Comparison of ENCODE assay signal across 16 mouse cellular contexts in genomic region chr9:107303121-107303820, GRCm38 (mm10). TPM values are rescaled to one million over a fixed set of nuclear protein-coding genes. Genes with fewer than 3 reads are reported as not detected.
DNase-seq lines count a peak whose midpoint lies in the region; ATAC-seq and TF ChIP-seq lines count a peak whose summit lies in the region.
"Had no signal": no experiment of that assay in that cellular context is flagged by ENCODE, and none has a peak within 500 bp of the region (broad histone marks: within the 10 kb centered on the region; RNA-seq: fewer than 3 reads in every experiment).

No protein-coding gene starts in this region.

- H3K9ac ChIP-seq in lung, embryonic 14.5 days: no peak overlapping the region
- 0 out of 2 replicates have a peak overlapping the region, but pooled peaks have one; percentile 21 for H3K9ac ChIP-seq in heart, embryonic 16.5 days (ENCODE audit: low read length)
- no peak overlapping the region for H3K9ac ChIP-seq in hindbrain, postnatal 0 days (replicated peaks; ENCODE audit: low read length)
- H3K9ac ChIP-seq: midbrain, embryonic 12.5 days had no signal

- H3K27me3 ChIP-seq in lung, embryonic 14.5 days (ENCODE audit: insufficient read depth, low read length): no peaks in the 10 kb centered on the region
- no peaks in the 10 kb centered on the region for H3K27me3 ChIP-seq in heart, embryonic 16.5 days (ENCODE audit: control insufficient read depth, insufficient read depth, low read length)
- H3K27me3 ChIP-seq in hindbrain, postnatal 0 days (ENCODE audit: insufficient read depth, low read length): no peaks in the 10 kb centered on the region
- H3K27me3 ChIP-seq: midbrain, embryonic 12.5 days had no signal

- no peak overlapping the region for H3K4me2 ChIP-seq in lung, embryonic 14.5 days
- no peak overlapping the region for H3K4me2 ChIP-seq in heart, embryonic 16.5 days (ENCODE audit: low read depth, low read length)
- no peak overlapping the region for H3K4me2 ChIP-seq in hindbrain, postnatal 0 days (ENCODE audit: low read depth, low read length)
- H3K4me2 ChIP-seq: midbrain, embryonic 12.5 days had no signal

- peak overlapping the region; percentile 20; the same call in 1 of the 2 replicates for H3K27ac ChIP-seq in lung, embryonic 14.5 days (ENCODE audit: low read depth)
- peak overlapping the region; percentile 49; the same call in 1 of the 2 replicates for H3K27ac ChIP-seq in heart, embryonic 16.5 days (ENCODE audit: low read length)
- no peak overlapping the region for H3K27ac ChIP-seq in hindbrain, postnatal 0 days
- H3K27ac ChIP-seq: hindbrain, embryonic 10.5 days; midbrain, embryonic 12.5 days had no signal

- 63% methylated on average over 9 of the region's 9 CpGs for WGBS in lung, embryonic 14.5 days
- WGBS in heart, embryonic 16.5 days: 66% methylated on average over 9 of the region's 9 CpGs
- 75% methylated on average over 9 of the region's 9 CpGs for WGBS in hindbrain, postnatal 0 days

- no peak for DNase-seq in frontal cortex, adult 2 months (ENCODE audit: extremely low spot score in 1 of 2, low spot score in 1 of 2)
- no peak for DNase-seq in lung, embryonic 14.5 days
- no peak for DNase-seq in lung, postnatal 36 days
- no peak for DNase-seq in hindbrain, postnatal 0 days (ENCODE audit: low spot score)
- DNase-seq: cerebellum, adult 2 months; gastrocnemius, postnatal 14 days; kidney, postnatal 25 days; right cerebral cortex, postnatal 14 days had no signal

- no peaks in the 10 kb centered on the region for H3K9me3 ChIP-seq in lung, embryonic 14.5 days (ENCODE audit: low read depth, low read length)
- no peaks in the 10 kb centered on the region for H3K9me3 ChIP-seq in heart, embryonic 16.5 days (replicated peaks; ENCODE audit: control insufficient read depth, low read length)
- no peaks in the 10 kb centered on the region for H3K9me3 ChIP-seq in hindbrain, postnatal 0 days (ENCODE audit: low read length)
- H3K9me3 ChIP-seq: hindbrain, embryonic 10.5 days; midbrain, embryonic 12.5 days had no signal

- H3K4me1 ChIP-seq in lung, embryonic 14.5 days (ENCODE audit: insufficient read depth): peaks cover 14% of the 10 kb centered on the region; the same call in 1 of the 2 replicates
- peaks cover 51% of the 10 kb centered on the region for H3K4me1 ChIP-seq in heart, embryonic 16.5 days (ENCODE audit: control insufficient read depth, insufficient read depth, low read length)
- no peaks in the 10 kb centered on the region; the same call in 1 of the 2 replicates for H3K4me1 ChIP-seq in hindbrain, postnatal 0 days (ENCODE audit: insufficient read depth, low read length)
- H3K4me1 ChIP-seq: midbrain, embryonic 12.5 days had no signal

- ATAC-seq in frontal cortex, adult (ENCODE audit: low TSS enrichment): peak; percentile 27; the same call in 1 of the 2 replicates
- no peak for ATAC-seq in lung, embryonic 14.5 days (ENCODE audit: insufficient read depth)
- ATAC-seq in heart, embryonic 16.5 days (replicated peaks; ENCODE audit: extremely low read depth, insufficient read depth, low FRiP score): no peak
- ATAC-seq in megakaryocyte progenitor cell, adult 5-6 weeks (replicated peaks; ENCODE audit: poor library complexity): peak; percentile 16
- no peak for ATAC-seq in hindbrain, postnatal 0 days
- ATAC-seq in inflammation-experienced regulatory T-cells, adult 6 months: no peak
- ATAC-seq: forebrain, embryonic 14.5 days; intestine, postnatal 0 days had no signal

- no peak overlapping the region for H3K4me3 ChIP-seq in lung, embryonic 14.5 days (ENCODE audit: low read depth, low read length)
- H3K4me3 ChIP-seq in heart, embryonic 16.5 days (ENCODE audit: low read length): no peak overlapping the region
- H3K4me3 ChIP-seq in hindbrain, postnatal 0 days (ENCODE audit: low read length): no peak overlapping the region
- H3K4me3 ChIP-seq: hindbrain, embryonic 10.5 days; midbrain, embryonic 12.5 days had no signal

- H3K36me3 ChIP-seq in lung, embryonic 14.5 days (ENCODE audit: insufficient read depth): peaks cover 23% of the 10 kb centered on the region
- peaks cover 17% of the 10 kb centered on the region for H3K36me3 ChIP-seq in heart, embryonic 16.5 days (ENCODE audit: control insufficient read depth, insufficient read depth)
- H3K36me3 ChIP-seq in hindbrain, postnatal 0 days (ENCODE audit: insufficient read depth, low read length): peaks cover 13% of the 10 kb centered on the region

- no peak for TF ChIP-seq CTCF in lung, embryonic 14.5 days (IDR thresholded peaks at IDR 0.05; ENCODE audit: low read depth)
- no peak for TF ChIP-seq CTCF in hindbrain, postnatal 0 days (IDR thresholded peaks at IDR 0.05; ENCODE audit: low read depth)

RNA-seq across cellular contexts. Expression of gene Cish, which starts 7.4 kb away (rescaled TPM):
- 5.3 and 7.1 TPM in 2 replicates for polyA plus RNA-seq in frontal cortex, adult 2 months (2012; rRNA removed)
- 8.5 and 9.2 TPM in 2 replicates for polyA plus RNA-seq in lung, embryonic 14.5 days (2014; fragmentation: Nextera tagmentation; extraction: Ambion mirVana)
- 43.4 and 44.4 TPM in 2 replicates for polyA plus RNA-seq in heart, embryonic 16.5 days (2015; fragmentation: Nextera tagmentation; extraction: Ambion mirVana)
- 0.51 and 0.86 TPM in 2 replicates for total RNA-seq in megakaryocyte progenitor cell, adult 5-6 weeks (2015)
- 0.21 and 0.34 TPM in 2 replicates for total RNA-seq in megakaryocyte progenitor cell, adult 5-6 weeks (2017)
- 2.8 and 5.3 TPM in 2 replicates for total RNA-seq in hindbrain, postnatal 0 days (2014; rRNA removed)
- 8.6 and 8.8 TPM in 2 replicates for polyA plus RNA-seq in hindbrain, postnatal 0 days (2015; fragmentation: Nextera tagmentation; extraction: Ambion mirVana)
- polyA plus RNA-seq in inflammation-experienced regulatory T-cells, adult 6 months (2017; shearing (Covaris generic)): 100 to 1,000 TPM in 2 of 3 experiments, 10 to 100 TPM in 1; 85.4 to 124 (median 100) TPM

RNA-seq across cellular contexts. Expression of gene Mapkapk3, which starts 13.6 kb away (rescaled TPM):
- 7.0 and 7.6 TPM in 2 replicates for polyA plus RNA-seq in frontal cortex, adult 2 months (2012; rRNA removed)
- polyA plus RNA-seq in lung, embryonic 14.5 days (2014; fragmentation: Nextera tagmentation; extraction: Ambion mirVana): 7.8 and 8.3 TPM in 2 replicates
- polyA plus RNA-seq in heart, embryonic 16.5 days (2015; fragmentation: Nextera tagmentation; extraction: Ambion mirVana): 11.4 and 13.1 TPM in 2 replicates
- total RNA-seq in megakaryocyte progenitor cell, adult 5-6 weeks (2015): 100 and 115 TPM in 2 replicates
- total RNA-seq in megakaryocyte progenitor cell, adult 5-6 weeks (2017): 175 and 186 TPM in 2 replicates
- 3.5 and 3.8 TPM in 2 replicates for total RNA-seq in hindbrain, postnatal 0 days (2014; rRNA removed)
- 2.6 and 3.0 TPM in 2 replicates for polyA plus RNA-seq in hindbrain, postnatal 0 days (2015; fragmentation: Nextera tagmentation; extraction: Ambion mirVana)
- 10 to 100 TPM; 53.9 to 59.6 (median 59.2) TPM for polyA plus RNA-seq in inflammation-experienced regulatory T-cells, adult 6 months (2017; shearing (Covaris generic))

RNA-seq across cellular contexts. Expression of gene Hemk1, which starts 34.9 kb away (rescaled TPM):
- polyA plus RNA-seq in frontal cortex, adult 2 months (2012; rRNA removed): 31.9 and 39.1 TPM in 2 replicates
- 9.8 and 11.3 TPM in 2 replicates for polyA plus RNA-seq in lung, embryonic 14.5 days (2014; fragmentation: Nextera tagmentation; extraction: Ambion mirVana)
- polyA plus RNA-seq in heart, embryonic 16.5 days (2015; fragmentation: Nextera tagmentation; extraction: Ambion mirVana): 10.2 and 14.4 TPM in 2 replicates
- total RNA-seq in megakaryocyte progenitor cell, adult 5-6 weeks (2015): 14.5 and 20.2 TPM in 2 replicates
- total RNA-seq in megakaryocyte progenitor cell, adult 5-6 weeks (2017): 12.0 and 14.0 TPM in 2 replicates
- total RNA-seq in hindbrain, postnatal 0 days (2014; rRNA removed): 14.8 and 18.1 TPM in 2 replicates
- 13.6 and 16.4 TPM in 2 replicates for polyA plus RNA-seq in hindbrain, postnatal 0 days (2015; fragmentation: Nextera tagmentation; extraction: Ambion mirVana)
- polyA plus RNA-seq in inflammation-experienced regulatory T-cells, adult 6 months (2017; shearing (Covaris generic)): 10 to 100 TPM; 22.0 to 35.2 (median 29.8) TPM

RNA-seq across cellular contexts. Expression of gene 6430571L13Rik, which starts 37.1 kb away (rescaled TPM):
- polyA plus RNA-seq in frontal cortex, adult 2 months (2012; rRNA removed): 26.2 and 26.8 TPM in 2 replicates
- 0.27 and 0.28 TPM in 2 replicates for polyA plus RNA-seq in lung, embryonic 14.5 days (2014; fragmentation: Nextera tagmentation; extraction: Ambion mirVana)
- polyA plus RNA-seq in heart, embryonic 16.5 days (2015; fragmentation: Nextera tagmentation; extraction: Ambion mirVana): 1.2 and 1.5 TPM in 2 replicates
- 0.07 TPM in 1 of 2 replicates, not detected in the other for total RNA-seq in megakaryocyte progenitor cell, adult 5-6 weeks (2015)
- total RNA-seq in megakaryocyte progenitor cell, adult 5-6 weeks (2017): 0.08 and 0.17 TPM in 2 replicates
- total RNA-seq in hindbrain, postnatal 0 days (2014; rRNA removed): 12.5 and 27.7 TPM in 2 replicates
- 10.9 and 11.2 TPM in 2 replicates for polyA plus RNA-seq in hindbrain, postnatal 0 days (2015; fragmentation: Nextera tagmentation; extraction: Ambion mirVana)
- 1 to 10 TPM in 2 of 3 experiments, under 1 TPM in 1; 0.99 to 3.2 (median 1.3) TPM for polyA plus RNA-seq in inflammation-experienced regulatory T-cells, adult 6 months (2017; shearing (Covaris generic))

Comparison
In these comparisons a context has a peak if more than half of its experiments do, and no peak if none do; other contexts are left out.
1. ATAC-seq: peak in frontal cortex, adult (single experiment) and megakaryocyte progenitor cell, adult 5-6 weeks (single experiment); none in lung, embryonic 14.5 days (single experiment), heart, embryonic 16.5 days (single experiment), hindbrain, postnatal 0 days (single experiment) and inflammation-experienced regulatory T-cells, adult 6 months (single experiment).